Mouse (Mus musculus) neural tube, embryonic 13.5 days (tissue): ENCODE data around the gene Dbil5. TPM values are rescaled to one million over a fixed set of nuclear protein-coding genes. Genes with fewer than 3 reads are reported as not detected.

Experiments
- ATAC-seq: fragments of 200-750 bp; cut with Nextera tagmentation; 2 replicates; pipeline ENCODE4 v1.8.0; 2017; ENCODE audit warnings: low read depth, mild to moderate bottlenecking, moderate TSS enrichment, moderate library complexity
- H3K27ac ChIP-seq: fragments of 300-500 bp; sonication (generic); replicated peaks from 2 replicates; pipeline ENCODE4 v1.5.1; 2015; ENCODE audit warnings: moderate library complexity, mild to moderate bottlenecking, inconsistent platforms
- H3K27me3 ChIP-seq: fragments of 300-500 bp; sonication (generic); 2 replicates; pipeline ENCODE4 v1.6.1; 2015; ENCODE audit warnings: mild to moderate bottlenecking, inconsistent platforms
- H3K36me3 ChIP-seq: fragments of 300-500 bp; sonication (generic); 2 replicates; pipeline ENCODE4 v1.6.1; 2015; ENCODE audit warnings: mild to moderate bottlenecking, inconsistent platforms
- H3K4me1 ChIP-seq: fragments of 300-500 bp; sonication (generic); replicated peaks from 2 replicates; pipeline ENCODE4 v1.6.1; 2015; ENCODE audit warnings: inconsistent platforms
- H3K4me2 ChIP-seq: fragments of 300-500 bp; sonication (generic); 2 replicates; pipeline ENCODE4 v1.6.1; 2015; ENCODE audit warnings: inconsistent platforms, mild to moderate bottlenecking, moderate library complexity
- H3K4me3 ChIP-seq: fragments of 300-500 bp; sonication (generic); 2 replicates; pipeline ENCODE4 v1.5.1; 2015; ENCODE audit warnings: mild to moderate bottlenecking, inconsistent platforms
- H3K9ac ChIP-seq: fragments of 300-500 bp; sonication (generic); 2 replicates; pipeline ENCODE4 v1.6.1; 2015; ENCODE audit warnings: moderate library complexity, mild to moderate bottlenecking, inconsistent platforms
- H3K9me3 ChIP-seq: fragments of 300-500 bp; sonication (generic); 2 replicates; pipeline ENCODE4 v1.6.1; 2016; ENCODE audit warnings: inconsistent platforms
- WGBS: fragments of 180-500 bp; shearing (Covaris S2); methylation state at CpG from one replicate; pipeline ENCODE4 v1.1.7; 2015; 5-methylcytosine and 5-hydroxymethylcytosine counted together
- polyA plus RNA-seq: library from polyadenylated mRNA; unstranded; fragments of >200 nt; fragmentation: Nextera tagmentation; extraction: Ambion mirVana; gene quantifications from 2 replicates; pipeline ENCODE4 v1.2.1, GENCODE M21; 2015

Gene Dbil5
- 0.73 and 0.76 TPM in 2 replicates for polyA plus RNA-seq

GRCm38 (mm10) chr11:76217390-76217800 lies at the start of gene Dbil5, which contains the start of gene Gemin4:
Gene Dbil5 (plus strand): TSS chr11:76217608.
Gene Gemin4 (minus strand): TSS chr11:76217664.
- WGBS = under 1% methylated on average over 35 of the region's 35 CpGs
- no peaks in the 10 kb centered on the region for H3K27me3 ChIP-seq
- peaks cover 48% of the 10 kb centered on the region for H3K36me3 ChIP-seq
- no peaks in the 10 kb centered on the region for H3K9me3 ChIP-seq
- peak within 1 kb of the TSS; percentile 75 for H3K4me2 ChIP-seq
- peak; percentile 99 for ATAC-seq
- H3K4me3 ChIP-seq = peak within 1 kb of the TSS; percentile 85
- H3K4me1 ChIP-seq = peaks cover 21% of the 10 kb centered on the region
- peak within 1 kb of the TSS; percentile 92 for H3K27ac ChIP-seq
- peak within 1 kb of the TSS; percentile 95 for H3K9ac ChIP-seq

GRCm38 (mm10) chr11:76168976-76169375 lies 48.4 kb upstream of the Dbil5 start:
- no peak overlapping the region for H3K4me3 ChIP-seq
- no peak overlapping the region for H3K27ac ChIP-seq
- H3K9ac ChIP-seq = no peak overlapping the region
- H3K4me1 ChIP-seq = 0 out of 2 replicates have a peak, but pooled peaks cover 9% of the 10 kb centered on the region
- H3K27me3 ChIP-seq = no peaks in the 10 kb centered on the region
- peaks cover 31% of the 10 kb centered on the region for H3K36me3 ChIP-seq
- ATAC-seq = no peak
- H3K9me3 ChIP-seq = no peaks in the 10 kb centered on the region
- no peak overlapping the region for H3K4me2 ChIP-seq
- WGBS = 66% methylated on average over 3 of the region's 3 CpGs

DNA sequence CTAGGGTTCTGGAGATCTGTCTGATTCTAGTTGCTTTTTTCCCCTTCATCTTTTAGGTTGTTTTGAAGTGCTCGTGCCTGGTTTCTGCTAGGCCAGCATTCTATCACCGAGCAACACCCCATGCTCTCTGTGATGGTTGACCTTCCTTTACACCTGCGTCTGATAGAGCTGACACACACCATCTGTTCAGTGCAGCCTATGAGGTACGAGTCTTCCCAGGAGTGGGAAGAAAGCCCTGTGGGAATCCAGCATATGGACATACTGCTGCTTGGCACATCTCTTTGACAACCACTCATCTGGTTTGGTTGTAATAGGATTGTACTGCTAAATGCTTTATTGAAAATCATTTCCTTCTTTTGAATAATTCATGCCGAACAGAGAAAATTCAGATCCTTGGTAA lies 47.2 kb upstream of the Dbil5 start:
- H3K4me2 ChIP-seq = no peak overlapping the region
- no peaks in the 10 kb centered on the region for H3K27me3 ChIP-seq
- whole genome bisulfite sequencing = 60% methylated on average over 5 of the region's 5 CpGs
- H3K9ac ChIP-seq = no peak overlapping the region
- no peaks in the 10 kb centered on the region for H3K9me3 ChIP-seq
- no peak overlapping the region for H3K27ac ChIP-seq
- H3K4me3 ChIP-seq = no peak overlapping the region
- H3K4me1 ChIP-seq = 0 out of 2 replicates have a peak, but pooled peaks cover 9% of the 10 kb centered on the region
- ATAC-seq = no peak
- H3K36me3 ChIP-seq = peaks cover 27% of the 10 kb centered on the region

- Histone ChIP-seq H3K4me2 (peak overlapping the region; percentile 82), H3K36me3 (peaks cover 11% of the 10 kb centered on the region), H3K4me3 (peak overlapping the region; percentile 94), H3K9ac (peak overlapping the region; percentile 80), H3K9me3 (no peaks in the 10 kb centered on the region), H3K27me3 (no peaks in the 10 kb centered on the region), H3K27ac (peak overlapping the region; percentile 83), H3K4me1 (peaks cover 18% of the 10 kb centered on the region)
- 2% methylated on average over 28 of the region's 28 CpGs for WGBS
- ATAC-seq = peak; percentile 82
Observed at GRCm38 (mm10) chr11:76178726-76179494, 38.5 kb upstream of the Dbil5 start.

- peaks cover 18% of the 10 kb centered on the region for H3K4me1 ChIP-seq
- peaks cover 8% of the 10 kb centered on the region; the same call in 1 of the 2 replicates for H3K36me3 ChIP-seq
- H3K27me3 ChIP-seq = no peaks in the 10 kb centered on the region
- H3K27ac ChIP-seq = peak within 1 kb of the TSS; percentile 83
- H3K4me2 ChIP-seq = peak within 1 kb of the TSS; percentile 82
- H3K4me3 ChIP-seq = peak within 1 kb of the TSS; percentile 94
- ATAC-seq = peak; percentile 94
- H3K9me3 ChIP-seq = no peaks in the 10 kb centered on the region
- under 1% methylated on average over 37 of the region's 37 CpGs for WGBS
- H3K9ac ChIP-seq = peak within 1 kb of the TSS; percentile 80
Observed at GRCm38 (mm10) chr11:76179495-76180145, 37.8 kb upstream of the Dbil5 start, which contains the start of the genes Vps53 and Fam57a. Gene Vps53 (minus strand): TSS chr11:76179647. Gene Fam57a (plus strand): TSS chr11:76179671.

GRCm38 (mm10) chr11:76180146-76180540 lies 37.3 kb upstream of the Dbil5 start:
- Histone ChIP-seq H3K4me3 (peak overlapping the region; percentile 94), H3K27ac (no peak overlapping the region), H3K9me3 (no peaks in the 10 kb centered on the region), H3K4me2 (peak overlapping the region; percentile 82), H3K36me3 (peaks cover 8% of the 10 kb centered on the region; the same call in 1 of the 2 replicates), H3K27me3 (no peaks in the 10 kb centered on the region), H3K9ac (peak overlapping the region; percentile 80), H3K4me1 (peaks cover 18% of the 10 kb centered on the region)
- no peak for ATAC-seq
- 19% methylated on average over 7 of the region's 7 CpGs for WGBS

DNA sequence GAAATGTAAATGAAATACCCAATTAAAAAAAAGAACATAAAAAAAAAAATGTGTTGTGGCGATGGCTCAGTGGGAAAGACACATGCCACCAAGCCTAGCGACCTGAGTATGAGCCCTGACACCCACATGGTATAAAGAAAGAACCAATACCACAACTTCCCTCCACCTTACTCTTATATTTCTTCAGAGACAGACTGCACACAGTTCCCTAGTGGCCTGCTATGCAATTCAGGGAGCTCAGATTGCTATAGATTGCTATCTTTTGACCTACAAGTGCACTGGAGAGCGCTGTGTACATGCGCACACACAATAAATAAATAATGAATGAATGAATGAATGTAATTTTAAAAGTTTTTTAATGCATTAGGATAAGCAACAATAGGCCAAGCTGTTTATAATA lies 33.7 kb upstream of the Dbil5 start:
- no peak for ATAC-seq
- WGBS = 81% methylated on average over 4 of the region's 4 CpGs
- no peak overlapping the region for H3K4me3 ChIP-seq

GRCm38 (mm10) chr11:76186908-76187307 lies 30.5 kb upstream of the Dbil5 start:
- no peak overlapping the region for H3K4me3 ChIP-seq
- H3K27me3 ChIP-seq = no peaks in the 10 kb centered on the region
- H3K9me3 ChIP-seq = no peaks in the 10 kb centered on the region
- H3K4me1 ChIP-seq = no peaks in the 10 kb centered on the region
- no peak for ATAC-seq
- H3K36me3 ChIP-seq = no peaks in the 10 kb centered on the region
- no peak overlapping the region for H3K27ac ChIP-seq
- H3K4me2 ChIP-seq = no peak overlapping the region
- WGBS = 85% methylated on average over 6 of the region's 6 CpGs
- no peak overlapping the region for H3K9ac ChIP-seq

More for the DNA sequence above, 33.7 kb upstream of the Dbil5 start:
- Histone ChIP-seq H3K9ac (no peak overlapping the region), H3K4me1 (peaks cover 10% of the 10 kb centered on the region), H3K27ac (no peak overlapping the region), H3K4me2 (no peak overlapping the region), H3K9me3 (no peaks in the 10 kb centered on the region), H3K27me3 (no peaks in the 10 kb centered on the region), H3K36me3 (no peaks in the 10 kb centered on the region)

GRCm38 (mm10) chr11:76196275-76196976 lies 21.0 kb upstream of the Dbil5 start:
- Histone ChIP-seq H3K4me2 (no peak overlapping the region), H3K4me1 (0 out of 2 replicates have a peak, but pooled peaks cover 4% of the 10 kb centered on the region), H3K4me3 (no peak overlapping the region), H3K27ac (no peak overlapping the region), H3K9me3 (no peaks in the 10 kb centered on the region), H3K9ac (no peak overlapping the region), H3K36me3 (no peaks in the 10 kb centered on the region), H3K27me3 (no peaks in the 10 kb centered on the region)
- 53% methylated on average over 8 of the region's 8 CpGs for WGBS
- ATAC-seq = no peak

DNA sequence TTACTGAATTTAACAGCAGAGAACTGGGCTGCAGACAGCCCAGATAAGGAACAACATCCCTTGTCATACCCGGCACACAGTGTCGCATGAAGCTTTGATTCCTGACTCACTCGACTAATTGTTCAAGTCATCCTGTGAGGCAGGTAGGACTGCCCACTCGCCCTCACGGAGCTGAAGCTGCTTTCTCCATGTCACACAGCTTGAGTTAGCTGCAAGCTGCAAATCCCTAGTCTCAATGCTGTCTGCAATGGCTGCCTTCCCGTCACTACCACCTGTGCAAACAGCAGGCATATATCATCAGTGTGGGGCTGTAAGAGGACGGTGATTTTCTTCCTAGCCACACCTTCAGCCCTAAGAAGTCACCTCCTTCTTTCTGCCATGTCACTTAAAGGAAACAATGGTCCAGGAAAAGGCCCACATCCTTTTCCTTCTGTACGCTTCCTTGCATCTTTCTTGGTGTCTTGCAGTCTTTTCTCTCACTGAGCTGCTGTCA lies 20.4 kb upstream of the Dbil5 start:
- H3K27ac ChIP-seq = no peak overlapping the region
- no peaks in the 10 kb centered on the region for H3K36me3 ChIP-seq
- no peaks in the 10 kb centered on the region for H3K27me3 ChIP-seq
- H3K4me2 ChIP-seq = no peak overlapping the region
- no peaks in the 10 kb centered on the region for H3K9me3 ChIP-seq
- no peak overlapping the region for H3K9ac ChIP-seq
- no peak for ATAC-seq
- H3K4me1 ChIP-seq = 0 out of 2 replicates have a peak, but pooled peaks cover 7% of the 10 kb centered on the region
- H3K4me3 ChIP-seq = no peak overlapping the region
- 59% methylated on average over 8 of the region's 8 CpGs for WGBS

DNA sequence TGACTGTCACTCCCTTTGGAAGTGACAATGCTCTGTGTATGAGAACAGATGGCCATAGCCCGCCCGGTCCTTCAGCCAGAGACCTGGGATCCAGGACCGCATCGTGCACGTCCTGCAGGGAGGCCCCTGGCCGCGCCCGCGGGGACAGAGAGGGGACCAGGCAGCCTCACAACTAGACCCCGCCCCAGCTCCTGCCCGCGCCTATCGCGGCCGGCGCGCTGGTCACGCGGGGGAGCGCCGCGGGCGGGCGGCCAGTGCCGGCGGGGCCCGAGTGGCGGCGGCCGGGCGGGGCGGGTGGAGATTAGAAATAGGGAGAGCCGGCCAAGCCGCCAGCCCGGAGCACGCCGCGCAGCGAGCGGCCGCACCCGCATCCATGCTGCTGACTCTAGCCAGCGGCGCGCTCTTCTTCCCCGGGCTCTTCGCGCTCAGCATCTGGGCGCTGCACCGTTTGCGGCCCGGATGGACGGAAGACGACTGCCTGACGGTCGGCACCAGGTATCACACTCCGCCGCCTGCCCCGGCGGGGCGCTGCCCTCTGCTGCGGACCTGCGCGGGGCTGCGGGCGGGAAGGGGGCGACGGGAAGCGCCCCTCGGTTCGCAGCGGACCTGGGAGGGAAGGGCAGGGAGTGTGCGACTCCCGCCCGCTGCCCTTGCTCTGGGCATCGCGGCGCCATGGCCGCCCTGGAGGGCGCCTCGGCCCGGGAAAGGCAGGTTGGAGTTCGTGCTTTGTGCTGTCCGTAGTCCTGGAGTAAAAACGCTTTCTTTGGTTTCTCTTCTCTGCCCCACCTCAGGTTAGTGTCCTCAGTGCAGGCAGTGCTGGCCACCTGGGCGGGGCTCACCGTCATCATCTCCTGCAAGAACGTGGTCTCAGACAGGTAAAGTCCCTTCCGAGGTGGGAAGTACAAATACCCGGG lies 15.4 kb upstream of the Dbil5 start:
- H3K4me2 ChIP-seq = peak overlapping the region; percentile 90
- peak overlapping the region; percentile 93 for H3K4me3 ChIP-seq
- under 1% methylated on average over 89 of the region's 90 CpGs for WGBS
- no peaks in the 10 kb centered on the region for H3K9me3 ChIP-seq
- peak; percentile 96 for ATAC-seq
- H3K27me3 ChIP-seq = no peaks in the 10 kb centered on the region
- H3K36me3 ChIP-seq = peaks cover 27% of the 10 kb centered on the region
- H3K4me1 ChIP-seq = peaks cover 18% of the 10 kb centered on the region
- H3K9ac ChIP-seq = peak overlapping the region; percentile 95
- peak overlapping the region; percentile 89 for H3K27ac ChIP-seq
